Mouse (Mus musculus) embryonic fibroblast, embryonic 13.5 days (primary cell): ENCODE measurements around the gene Hsp90aa1.

Source experiments
- CTCF ChIP-seq: IDR thresholded peaks from 2 replicates; pipeline ENCODE4 v1.5.1; 2011; ENCODE audit warnings: mild to moderate bottlenecking, control low read depth, low read length, moderate library complexity, borderline replicate concordance; ENCODE audit not compliant: insufficient read depth
- POLR2A ChIP-seq: IDR thresholded peaks from 2 replicates; pipeline ENCODE4 v1.6.1; 2011; ENCODE audit warnings: low read depth, mild to moderate bottlenecking, control low read depth, low read length, moderate library complexity

DNA sequence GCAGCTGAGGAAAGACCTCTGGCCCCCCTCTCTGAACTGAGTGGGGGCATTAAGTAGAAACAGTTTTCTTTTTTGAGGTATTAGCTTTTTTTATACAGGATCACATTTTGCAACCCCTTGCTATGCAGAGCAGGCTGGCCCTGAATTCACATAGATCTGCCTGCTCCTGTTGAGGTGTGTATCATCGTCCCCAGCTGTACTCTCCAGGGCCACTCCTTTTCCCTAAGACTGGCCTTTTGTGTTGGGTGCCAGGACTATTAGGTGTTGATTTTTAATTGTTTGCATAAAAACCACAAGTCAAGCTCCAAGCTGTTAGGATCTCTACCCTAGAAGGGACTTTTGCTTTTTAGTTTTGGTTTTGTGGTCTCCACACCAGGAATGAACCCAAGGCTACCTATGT, 4.4 kb downstream of the Hsp90aa1 start:
- TF ChIP-seq POLR2A (no peak), CTCF (no peak)
